Mouse (Mus musculus) cortical plate, adult 2 months (tissue): Measurements from ENCODE around the gene C1qtnf4. TPM values are rescaled to one million over a fixed set of nuclear protein-coding genes. Genes with fewer than 3 reads are reported as not detected.

ENCODE experiments used
- H3K27ac ChIP-seq: fragments of 200-500 bp; 2 replicates; pipeline ENCODE4 v1.5.1; 2012; ENCODE audit warnings: low read length, control low read depth, inconsistent platforms; ENCODE audit not compliant: insufficient read depth
- H3K4me1 ChIP-seq: fragments of 200-500 bp; 2 replicates; pipeline ENCODE4 v1.6.1; 2011; ENCODE audit warnings: low read length; ENCODE audit not compliant: control insufficient read depth, insufficient read depth
- H3K4me3 ChIP-seq: fragments of 200-500 bp; 2 replicates; pipeline ENCODE4 v1.5.1; 2011; ENCODE audit warnings: mild to moderate bottlenecking, low read length, control low read depth; ENCODE audit not compliant: insufficient read depth
- CTCF ChIP-seq: fragments of 200-500 bp; IDR thresholded peaks from 2 replicates; pipeline ENCODE4 v1.5.1; 2011; ENCODE audit warnings: mild to moderate bottlenecking, control low read depth, low read length; ENCODE audit not compliant: insufficient read depth; ENCODE audit errors: extremely low read depth
- POLR2A ChIP-seq: fragments of 200-500 bp; IDR thresholded peaks from 2 replicates; pipeline ENCODE4 v1.6.1; 2011; ENCODE audit warnings: mild to moderate bottlenecking, low read length, control low read depth; ENCODE audit not compliant: insufficient read depth; ENCODE audit errors: extremely low read depth
- polyA plus RNA-seq: library from polyadenylated mRNA; depleted of rRNA; stranded (reverse); fragments of >200 nt; gene quantifications from 2 replicates; pipeline ENCODE4 v1.2.3, GENCODE M21; 2012

The C1qtnf4 gene
- polyA plus RNA-seq, 1 experiment, result 369 TPM

GRCm38 (mm10) chr2:90850401-90850800, 35.3 kb upstream of the C1qtnf4 start:
- H3K4me3 ChIP-seq, result no peak overlapping the region
- TF ChIP-seq POLR2A (no peak), CTCF (no peak)
- peaks cover 3% of the 10 kb centered on the region; the same call in 1 of the 2 replicates for H3K4me1 ChIP-seq
- no peak overlapping the region for H3K27ac ChIP-seq

DNA sequence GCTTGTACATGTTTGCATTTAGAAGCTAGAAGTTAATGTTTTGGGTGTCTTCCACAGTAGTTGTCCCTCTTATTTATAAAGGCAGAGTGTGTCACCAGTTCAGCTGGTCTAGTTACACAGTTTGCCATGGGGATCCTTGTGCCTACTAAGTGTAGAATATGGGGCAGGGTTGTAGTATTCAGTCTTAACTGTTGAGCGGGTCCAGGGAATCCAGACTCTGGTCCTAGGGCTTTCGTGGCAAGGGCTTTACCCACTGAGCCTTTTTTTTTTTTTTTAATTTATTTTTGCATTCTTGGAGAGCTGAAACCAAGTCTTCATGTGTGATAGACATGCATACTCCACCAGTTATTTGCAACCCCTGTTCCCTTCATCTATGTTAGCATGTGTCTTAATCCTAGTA, 24.2 kb upstream of the C1qtnf4 start:
- H3K4me1 ChIP-seq, result peaks cover 1% of the 10 kb centered on the region; the same call in 1 of the 2 replicates
- no peak overlapping the region for H3K4me3 ChIP-seq
- TF ChIP-seq POLR2A (no peak), CTCF (no peak)
- no peak overlapping the region for H3K27ac ChIP-seq

- TF ChIP-seq POLR2A, result no peak
- no peak for TF ChIP-seq CTCF
- Histone ChIP-seq H3K27ac (no peak overlapping the region; the same call in 1 of the 2 replicates), H3K4me3 (no peak overlapping the region), H3K4me1 (peaks cover 3% of the 10 kb centered on the region; the same call in 1 of the 2 replicates)
Measured at GRCm38 (mm10) chr2:90864184-90864583, 21.5 kb upstream of the C1qtnf4 start.

DNA sequence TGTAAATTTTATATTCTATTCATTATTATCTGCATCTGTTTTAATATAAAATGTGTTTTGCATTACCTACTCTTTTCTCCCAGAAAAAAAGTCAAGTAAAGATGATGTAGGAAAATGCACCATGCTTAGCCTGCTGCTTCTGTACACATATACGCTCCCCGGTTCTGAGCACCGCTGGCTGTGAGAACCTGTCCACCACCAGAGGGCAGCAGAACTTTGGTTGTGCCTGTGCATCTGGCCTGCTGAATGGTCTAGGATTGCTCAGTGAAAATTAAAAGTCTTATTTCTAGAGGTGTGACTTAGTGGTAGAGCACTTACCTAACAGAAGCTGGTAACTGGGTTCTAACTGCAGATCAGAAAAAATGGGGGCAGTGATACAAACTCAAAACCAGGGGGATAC, 19.1 kb upstream of the C1qtnf4 start:
- peaks cover 9% of the 10 kb centered on the region for H3K4me1 ChIP-seq
- TF ChIP-seq CTCF, result peak; percentile 93
- TF ChIP-seq POLR2A, result no peak
- H3K27ac ChIP-seq, result no peak overlapping the region
- no peak overlapping the region for H3K4me3 ChIP-seq

DNA sequence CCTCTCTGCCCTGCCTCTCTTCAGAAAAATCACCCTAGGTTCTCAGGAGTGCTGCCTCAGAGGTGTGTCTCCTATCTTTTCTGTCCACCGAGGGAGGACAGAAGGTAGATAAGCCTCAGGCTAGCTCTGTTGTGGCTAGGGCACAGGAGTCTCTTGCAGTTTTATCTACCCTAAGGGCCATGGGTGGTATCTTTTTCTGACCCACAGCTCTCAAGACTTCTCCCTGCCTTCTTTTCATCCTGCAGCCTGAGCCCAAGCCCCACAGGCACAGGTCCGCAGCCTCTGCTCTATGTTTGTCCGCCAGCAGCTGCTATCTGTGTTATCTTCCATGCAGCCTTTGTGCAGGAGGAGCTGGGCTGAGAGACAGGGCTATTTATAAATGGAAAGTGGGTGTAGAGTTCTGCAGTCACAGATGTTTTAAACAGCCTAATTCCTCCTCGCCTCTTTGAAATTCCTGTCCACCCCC, 15.5 kb upstream of the C1qtnf4 start:
- no peak for TF ChIP-seq CTCF
- peak; percentile 69; the same call in 1 of the 2 replicates for TF ChIP-seq POLR2A
- peaks cover 9% of the 10 kb centered on the region for H3K4me1 ChIP-seq
- no peak overlapping the region for H3K4me3 ChIP-seq
- H3K27ac ChIP-seq, result peak overlapping the region; percentile 77

- TF ChIP-seq POLR2A, result 0 out of 2 replicates have a peak, but pooled peaks have one; percentile 20
- no peak for TF ChIP-seq CTCF
- Histone ChIP-seq H3K4me1 (peaks cover 9% of the 10 kb centered on the region), H3K4me3 (no peak overlapping the region), H3K27ac (peak overlapping the region; percentile 92)
Measured at GRCm38 (mm10) chr2:90871180-90871961, 14.3 kb upstream of the C1qtnf4 start.

DNA sequence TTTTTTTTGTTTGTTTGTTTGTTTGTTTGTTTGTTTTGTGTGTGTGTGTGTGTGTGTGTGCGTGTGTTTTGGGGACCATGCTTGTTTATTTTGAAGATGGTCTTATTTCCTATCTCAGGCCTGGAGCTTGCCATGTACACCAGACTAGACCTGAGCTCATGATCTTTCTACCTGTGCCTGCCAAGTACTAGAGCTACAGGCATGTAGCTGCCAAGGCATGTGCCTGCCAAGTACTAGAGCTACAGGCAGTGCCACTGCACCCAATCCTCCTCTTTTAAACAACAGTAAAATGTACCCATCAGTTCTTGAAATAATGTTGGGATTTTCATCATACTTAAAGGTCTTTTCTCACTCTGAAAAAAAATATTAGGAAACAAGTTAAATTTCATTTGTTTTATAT, 11.6 kb upstream of the C1qtnf4 start:
- H3K4me3 ChIP-seq, result no peak overlapping the region
- TF ChIP-seq POLR2A, result no peak
- no peak for TF ChIP-seq CTCF
- H3K4me1 ChIP-seq, result peaks cover 17% of the 10 kb centered on the region
- no peak overlapping the region for H3K27ac ChIP-seq

DNA sequence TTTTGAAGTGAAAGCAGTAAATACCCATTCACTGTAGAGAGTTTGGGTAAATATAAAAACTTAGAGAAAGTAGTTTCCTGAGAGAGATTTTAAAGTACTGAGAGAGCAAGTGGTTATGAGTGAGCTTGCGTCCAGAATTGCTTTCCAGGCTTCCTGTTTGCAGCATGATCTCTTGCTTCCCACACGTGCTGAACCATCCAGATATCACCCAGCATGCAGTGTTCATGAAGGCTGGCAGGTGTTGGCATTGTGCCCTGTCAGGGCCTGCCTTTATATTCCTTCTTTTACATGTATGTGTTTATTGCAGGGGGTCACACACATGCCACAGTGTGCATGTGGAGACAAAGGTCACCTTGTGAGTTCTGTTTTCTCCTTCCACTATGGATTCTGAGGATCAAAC, 10.4 kb upstream of the C1qtnf4 start:
- Histone ChIP-seq H3K4me1 (peaks cover 14% of the 10 kb centered on the region), H3K4me3 (no peak overlapping the region), H3K27ac (no peak overlapping the region)
- TF ChIP-seq CTCF, result no peak
- no peak for TF ChIP-seq POLR2A

DNA sequence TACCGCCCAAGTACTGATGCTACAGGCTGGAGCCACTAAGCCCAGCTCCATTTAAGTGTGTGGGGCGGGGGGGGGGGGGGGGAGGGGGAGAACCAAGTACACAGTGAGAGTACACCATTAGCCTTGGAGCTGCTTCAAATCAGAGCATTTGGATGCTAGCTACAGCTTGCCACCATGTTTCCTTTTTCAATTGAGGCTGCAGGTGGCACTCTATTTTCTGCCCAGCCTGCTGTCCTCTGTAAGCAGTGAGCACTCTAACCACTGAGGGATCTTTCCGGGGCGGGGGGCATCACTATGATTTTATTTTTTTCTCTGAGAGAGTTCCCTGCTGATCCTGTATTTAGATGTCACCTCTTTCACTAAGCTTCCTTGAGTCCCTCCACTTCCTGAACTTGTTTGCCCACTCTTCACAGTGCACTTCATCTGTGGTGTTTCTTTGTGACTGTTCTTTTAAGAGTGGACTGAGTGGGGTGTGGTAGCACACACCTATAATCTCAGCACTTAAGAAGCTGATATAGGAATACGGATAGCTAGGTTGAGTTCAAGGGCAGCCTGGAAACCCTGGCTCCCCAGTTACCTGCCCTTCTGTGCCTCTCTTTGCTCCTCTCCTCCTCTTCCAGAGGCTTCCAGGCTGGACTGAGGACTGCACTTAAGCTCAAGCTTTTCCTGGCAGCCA, 7.9 kb upstream of the C1qtnf4 start:
- 0 out of 2 replicates have a peak overlapping the region, but pooled peaks have one; percentile 42 for H3K27ac ChIP-seq
- H3K4me3 ChIP-seq, result no peak overlapping the region
- TF ChIP-seq CTCF, result no peak
- no peak for TF ChIP-seq POLR2A
- peaks cover 10% of the 10 kb centered on the region for H3K4me1 ChIP-seq

DNA sequence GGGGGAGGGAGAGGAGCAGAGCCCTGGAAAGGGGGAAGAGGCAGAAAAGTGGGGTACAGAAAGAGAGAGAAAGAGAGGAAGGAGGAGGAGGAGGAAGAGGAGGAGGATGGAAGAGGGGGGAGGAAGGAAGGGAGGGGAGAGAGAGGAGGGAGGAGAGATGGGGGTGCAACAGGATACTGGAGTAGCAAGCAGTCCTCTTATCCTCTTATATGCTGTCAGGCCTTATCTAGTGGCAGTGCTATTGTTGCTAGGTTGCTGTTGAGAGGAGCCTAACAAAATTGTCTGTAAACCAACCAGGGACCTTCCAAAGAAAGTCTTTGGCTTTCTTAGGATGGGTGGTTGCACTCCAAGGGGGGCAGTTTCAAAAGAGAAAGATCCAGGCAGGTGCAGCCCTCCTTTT, 6.2 kb upstream of the C1qtnf4 start:
- no peak for TF ChIP-seq CTCF
- Histone ChIP-seq H3K4me3 (no peak overlapping the region), H3K27ac (no peak overlapping the region), H3K4me1 (peaks cover 10% of the 10 kb centered on the region)
